Mouse (Mus musculus): ENCODE results near the gene Olfr1475.

- no peak for TF ChIP-seq POLR2A (IDR thresholded peaks at IDR 0.05; ENCODE audit: control insufficient read depth, low read depth, low read length)
- no peak for TF ChIP-seq CTCF (IDR thresholded peaks at IDR 0.05; ENCODE audit: control insufficient read depth, insufficient read depth, insufficient replicate concordance, low read depth, low read length)
Observed at GRCm38 (mm10) chr19:13527613-13528012, 47.6 kb upstream of the Olfr1475 start, which contains the start of gene Olfr1480.
